Mouse (Mus musculus) Muller cell, postnatal 12 days (primary cell): ENCODE measurements around the gene Gpr62.

Source experiments
- DNase-seq: peaks from one replicate; pipeline ENCODE4 v3.0.0-alpha.2; 2015; ENCODE audit errors: inconsistent ontology term

The Gpr62 gene

GRCm38 (mm10) chr9:106421865-106422160 lies 43.9 kb downstream of the Gpr62 start:
- DNase-seq: peak; percentile 74

DNA sequence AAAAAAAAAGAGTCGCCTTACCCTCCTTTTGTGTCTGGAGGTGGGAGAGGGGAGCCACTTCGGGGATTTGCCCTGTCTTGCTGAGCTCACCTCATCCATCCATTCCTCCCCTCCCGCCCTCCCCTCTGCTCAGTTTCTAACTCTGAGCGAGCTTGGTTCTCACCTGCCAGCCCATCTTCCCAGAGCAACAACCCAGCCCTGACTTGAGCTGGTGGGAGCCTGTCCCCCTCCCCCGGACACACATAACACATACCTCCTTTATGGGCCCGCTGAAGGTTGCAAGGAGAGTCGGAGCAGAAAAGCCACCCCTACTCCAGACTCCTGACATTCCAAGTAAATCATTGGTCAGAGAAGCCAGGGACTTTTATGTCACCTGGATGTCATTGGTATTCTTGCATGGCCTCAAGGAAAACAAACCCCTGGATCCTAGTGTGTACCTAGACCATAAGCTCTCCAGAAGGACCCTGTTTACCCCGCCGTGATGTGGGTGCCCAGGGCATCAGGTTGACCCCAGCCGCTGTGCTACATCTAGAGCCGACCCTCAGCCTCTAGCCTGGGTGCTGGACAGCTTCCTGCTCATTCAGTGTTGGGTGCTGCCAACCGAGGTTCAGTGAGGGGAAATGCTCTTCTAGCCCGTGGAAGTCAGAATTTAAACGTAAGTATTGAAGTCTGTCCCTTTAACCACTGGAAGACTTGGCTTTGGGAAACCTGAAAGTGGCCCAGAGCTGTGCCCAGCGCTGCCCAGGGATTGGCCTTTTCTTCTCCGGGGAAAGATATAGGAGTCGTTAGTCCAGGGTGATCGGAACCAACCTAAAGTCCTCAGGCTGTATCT lies 44.5 kb downstream of the Gpr62 start:
- no peak for DNase-seq

GRCm38 (mm10) chr9:106420608-106421007 lies 45.1 kb downstream of the Gpr62 start:
- DNase-seq: no peak

GRCm38 (mm10) chr9:106417841-106418625 lies 47.7 kb downstream of the Gpr62 start:
- DNase-seq: peak; percentile 92

DNA sequence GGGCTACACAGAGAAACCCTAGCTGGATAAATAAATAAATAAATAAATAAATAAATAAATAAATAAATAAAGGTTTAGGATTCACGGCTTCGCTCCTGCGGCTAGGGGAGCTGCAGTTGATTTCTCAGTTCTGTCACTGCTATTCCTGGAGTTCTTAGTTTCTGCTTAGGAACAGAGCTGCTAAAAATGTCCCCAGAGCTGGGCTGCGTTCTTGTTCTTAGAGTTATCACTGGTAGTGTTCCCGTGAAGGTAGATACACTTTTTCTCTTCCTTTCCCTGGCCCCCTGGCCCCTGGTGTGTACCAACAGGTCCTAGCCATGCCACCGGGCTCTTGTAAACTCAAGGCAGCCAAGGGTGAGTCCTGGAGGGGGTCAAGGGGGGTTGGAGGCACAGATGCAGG lies 48.9 kb downstream of the Gpr62 start:
- DNase-seq: no peak
